Mouse (Mus musculus) left cerebral cortex, postnatal 36 days (tissue): ENCODE results near the gene Elavl3. TPM values are rescaled to one million over a fixed set of nuclear protein-coding genes. Genes with fewer than 3 reads are reported as not detected.
A peak's percentile ranks its signal among the peaks of the same experiment; 100 is the strongest.

Source experiments
- DNase-seq, 2 experiments: peaks; one replicate each; pipeline ENCODE4 v3.0.0; 2021 to 2022; ENCODE audit warnings: low spot score in 2 of 2, mixed read lengths in 1 of 2
- intact Hi-C: fragments of 180-260 bp; cut with DNase I; formaldehyde crosslinking; loops from one replicate; pipeline ENCODE4 v1.15.1; 2025
- total RNA-seq, 2 experiments: library from RNA; stranded (reverse); gene quantifications; 2 replicates each; pipeline ENCODE4 v1.2.3; 2021

Gene Elavl3
- total RNA-seq, 2 experiments from 2014 or later = 155 to 158 TPM

DNA sequence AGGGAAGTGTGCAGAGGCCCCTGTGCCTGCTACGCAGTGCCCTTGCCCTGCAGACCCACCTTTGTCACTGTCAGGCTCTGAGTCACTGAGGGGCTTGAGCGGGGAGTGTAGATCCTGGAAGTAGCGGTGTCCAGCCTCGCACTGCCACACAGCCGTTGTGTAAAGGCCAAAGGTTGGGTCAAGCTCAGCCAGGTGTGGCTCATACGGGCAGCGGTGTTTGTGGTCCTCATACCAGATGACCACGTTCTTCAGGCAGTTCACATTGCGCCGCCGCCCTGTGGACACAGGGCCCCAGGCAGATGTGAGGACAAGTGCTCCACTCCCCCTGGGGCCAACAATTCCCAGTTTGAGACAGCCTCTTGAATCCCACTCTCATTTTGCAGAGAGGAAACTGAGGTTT is 13.8 kb upstream of the Elavl3 start:
- intact Hi-C loops = loop anchor here (5.0 kb wide), 1 partner anchor 77 kb away; no protein-coding TSS in a partner anchor
- DNase-seq = no peak

GRCm38 (mm10) chr9:22064341-22064740 is 12.5 kb upstream of the Elavl3 start:
- no peak for DNase-seq
- intact Hi-C loops = no loop called here

- intact Hi-C loops = no loop called here
- DNase-seq = peak in 1 of 2 experiments; percentile 66
These were observed 9.5 kb upstream of the Elavl3 start for GRCm38 (mm10) chr9:22061339-22061738.

- intact Hi-C loops = no loop called here
- DNase-seq = no peak
These were observed 6.2 kb upstream of the Elavl3 start for GRCm38 (mm10) chr9:22058011-22058424.

- intact Hi-C loops = no loop called here
- DNase-seq = no peak
These were observed 5.3 kb upstream of the Elavl3 start for GRCm38 (mm10) chr9:22057031-22057517.

DNA sequence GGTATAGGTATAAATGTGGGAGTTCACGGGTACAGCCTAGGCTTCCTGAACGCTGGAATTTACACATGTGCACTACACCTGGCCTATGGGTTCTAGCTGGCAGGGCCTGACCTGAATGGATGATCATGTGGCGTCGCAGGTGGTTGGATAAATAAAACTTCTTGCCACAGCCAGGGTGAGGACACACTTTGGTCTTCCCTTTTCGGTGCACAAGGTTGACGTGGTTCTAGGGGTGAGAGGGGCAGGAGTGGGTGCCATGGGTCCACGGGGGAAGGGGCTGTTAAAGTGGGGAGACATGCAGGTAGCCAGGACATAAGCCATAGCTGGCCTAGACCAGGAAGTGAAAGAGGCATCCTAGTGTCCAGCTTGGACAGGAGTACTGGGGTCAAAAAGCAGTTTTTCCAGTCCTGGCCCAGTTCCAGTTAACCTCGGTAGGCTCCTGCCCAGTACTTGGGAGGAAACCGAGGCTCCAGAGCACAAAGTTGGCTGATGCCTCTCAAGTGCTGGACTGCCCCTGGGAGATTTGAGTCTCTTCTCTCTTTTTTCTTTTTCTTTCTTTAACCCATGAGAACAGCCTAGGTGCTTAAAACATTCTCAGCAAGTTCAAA is 4.6 kb upstream of the Elavl3 start:
- intact Hi-C loops = no loop called here
- no peak for DNase-seq

GRCm38 (mm10) chr9:22055713-22056112 is 3.9 kb upstream of the Elavl3 start:
- intact Hi-C loops = no loop called here
- DNase-seq = no peak

DNA sequence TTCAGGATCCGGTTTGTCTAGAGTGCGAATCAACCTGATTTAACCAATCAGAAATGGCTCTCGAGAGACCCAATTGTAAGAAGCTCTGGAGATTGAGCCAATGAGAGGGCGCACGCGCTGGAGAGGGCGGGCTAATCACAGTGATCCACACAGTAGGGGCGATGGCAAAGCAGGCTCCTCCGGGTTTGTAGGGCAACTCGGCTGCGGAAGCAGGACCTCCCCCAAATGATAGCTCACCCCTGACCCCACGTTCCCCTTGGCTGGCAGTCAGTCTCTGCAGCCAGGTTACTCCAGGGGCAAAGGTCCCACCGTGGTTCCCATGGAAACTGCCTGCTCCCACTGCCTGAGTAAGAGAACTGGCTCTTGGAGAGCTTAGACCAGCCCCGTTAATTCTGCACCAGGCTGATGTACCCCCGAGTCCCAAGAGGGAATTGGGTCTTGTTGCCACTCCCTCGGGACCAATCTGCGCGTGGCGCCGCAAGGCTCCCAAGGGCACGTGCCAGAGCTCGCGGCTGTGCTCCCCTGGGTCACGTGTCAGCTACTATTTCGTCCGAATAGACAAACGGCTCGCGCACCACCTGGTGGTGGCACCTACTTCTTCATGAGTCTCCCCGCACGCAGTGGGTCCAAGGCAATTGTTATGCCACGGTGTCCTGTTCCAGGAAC is 2.7 kb upstream of the Elavl3 start:
- intact Hi-C loops = loop anchor here (5.0 kb wide), 2 partner anchors 47 to 92 kb away; partner anchors contain the start of gene Epor
- DNase-seq = peak; percentile 74 to 77

- DNase-seq = no peak
- intact Hi-C loops = loop anchor here (5.0 kb wide), 2 partner anchors 46 to 91 kb away; partner anchors contain the start of gene Epor
These were observed 1.8 kb upstream of the Elavl3 start for GRCm38 (mm10) chr9:22053657-22054056.

DNA sequence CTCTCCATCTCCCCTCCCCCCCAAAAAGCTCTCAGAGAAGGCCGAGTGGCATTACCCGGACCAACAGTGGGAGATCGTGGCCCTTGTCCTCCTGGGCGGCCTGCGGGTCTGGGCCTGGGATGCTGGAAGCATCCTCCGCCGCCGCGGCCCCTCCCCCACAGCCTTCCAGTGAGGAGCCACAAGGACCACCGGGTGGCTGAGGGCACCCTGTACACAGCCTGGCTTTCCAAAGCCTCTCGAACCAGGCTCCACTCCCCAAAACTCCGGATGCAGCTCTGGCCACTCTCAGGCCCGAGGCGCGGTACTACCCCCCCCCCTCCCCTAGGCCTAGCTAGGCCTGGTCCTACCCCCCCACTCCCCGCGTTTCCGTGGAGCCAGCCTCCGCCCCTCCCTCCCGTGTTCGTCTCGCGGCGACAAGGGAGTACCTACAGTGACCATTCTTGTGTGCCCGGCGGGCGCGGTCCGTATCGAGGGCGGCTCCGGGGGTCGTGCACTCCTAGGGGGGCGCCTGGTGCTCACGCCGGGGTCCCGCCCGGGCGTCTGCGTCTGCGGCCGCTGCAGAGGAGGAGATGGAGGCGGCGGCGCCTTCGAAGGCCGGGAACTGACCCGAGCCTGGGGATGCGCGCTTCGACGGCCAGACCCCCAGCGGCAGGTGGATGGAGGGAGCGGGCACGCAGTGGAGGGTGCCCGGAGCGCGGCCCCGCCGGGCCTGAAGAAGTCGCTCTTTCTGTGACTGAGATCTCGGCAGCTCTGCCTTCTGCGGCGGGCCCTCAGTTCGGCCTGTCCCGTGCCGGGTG is 464 bp downstream of the Elavl3 start:
- DNase-seq = peak in 1 of 2 experiments; percentile 40
- intact Hi-C loops = loop anchor here (5.0 kb wide), 2 partner anchors 44 to 89 kb away; partner anchors contain the start of gene Epor

DNA sequence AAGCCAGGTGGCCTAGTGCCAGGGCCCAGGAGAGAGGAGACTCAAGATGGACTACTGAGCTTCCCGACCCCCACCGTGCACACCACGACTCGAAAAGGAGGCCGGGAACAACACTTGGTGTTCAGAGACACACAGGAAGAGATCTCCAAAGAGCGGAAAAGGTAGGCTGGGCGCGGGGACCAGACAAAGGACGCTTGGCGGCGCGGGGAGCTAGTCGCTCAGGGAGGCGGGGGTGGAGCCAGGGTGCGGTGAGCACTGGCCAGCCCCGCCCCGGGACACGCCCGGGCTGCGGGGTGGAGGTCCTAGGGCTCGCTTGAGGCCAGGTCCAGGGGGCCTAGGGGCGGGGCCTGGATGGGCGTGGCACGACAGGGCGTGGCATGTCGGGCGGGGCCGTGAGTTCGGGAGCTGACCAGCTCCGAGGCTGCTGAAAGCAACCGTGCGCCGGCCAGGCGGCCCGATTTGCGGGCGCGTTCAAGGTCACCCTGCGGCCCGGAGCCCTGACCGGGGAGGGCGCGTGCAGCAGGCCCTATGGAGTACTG is 1.4 kb downstream of the Elavl3 start:
- intact Hi-C loops = loop anchor here (5.0 kb wide), 2 partner anchors 43 to 88 kb away; partner anchors contain the start of gene Epor
- DNase-seq = peak; percentile 67 to 80

- no peak for DNase-seq
- intact Hi-C loops = loop anchor here (5.0 kb wide), 2 partner anchors 42 to 87 kb away; partner anchors contain the start of gene Epor
These were observed 2.0 kb downstream of the Elavl3 start for GRCm38 (mm10) chr9:22049721-22050270.

DNA sequence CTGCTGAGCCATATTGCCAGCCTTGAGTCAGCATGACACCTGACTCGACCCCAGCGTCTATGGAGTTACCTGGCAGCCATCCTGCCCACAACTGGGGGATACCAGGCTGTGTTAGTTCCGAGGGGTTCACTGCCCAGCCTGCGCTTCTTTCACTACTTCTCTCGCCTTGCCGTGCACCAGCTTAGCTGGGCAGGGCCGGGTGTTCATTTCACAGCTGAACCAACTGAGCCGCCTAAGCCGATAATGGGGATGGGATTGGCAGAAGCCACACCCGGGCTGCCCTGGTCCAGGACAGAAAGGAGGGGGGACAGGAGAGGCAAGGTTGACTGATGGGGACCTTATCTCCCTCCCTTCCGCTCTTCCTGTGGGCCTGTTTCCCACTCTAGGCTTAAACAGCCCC is 2.5 kb downstream of the Elavl3 start:
- intact Hi-C loops = no loop called here
- no peak for DNase-seq

DNA sequence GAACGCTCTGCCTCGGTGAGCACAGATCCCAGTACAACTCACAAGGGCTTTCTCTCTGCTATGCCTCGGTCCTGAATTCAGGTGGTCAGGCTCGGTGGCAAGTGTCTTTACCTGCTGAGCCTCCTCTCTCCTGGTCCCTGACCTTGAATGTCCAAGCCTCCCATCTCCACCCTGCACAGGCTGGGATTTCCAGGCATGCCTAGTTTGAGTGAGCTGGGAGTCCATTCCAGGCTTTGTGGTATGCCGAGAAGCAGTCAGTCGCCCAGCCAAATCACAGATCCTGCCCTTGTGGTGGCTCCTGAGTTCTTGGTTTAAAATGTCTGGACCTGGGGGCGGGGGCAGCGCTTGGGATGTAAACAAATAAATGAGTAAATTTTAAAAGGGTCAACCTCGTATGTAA is 4.5 kb downstream of the Elavl3 start:
- DNase-seq = no peak
- intact Hi-C loops = no loop called here

DNA sequence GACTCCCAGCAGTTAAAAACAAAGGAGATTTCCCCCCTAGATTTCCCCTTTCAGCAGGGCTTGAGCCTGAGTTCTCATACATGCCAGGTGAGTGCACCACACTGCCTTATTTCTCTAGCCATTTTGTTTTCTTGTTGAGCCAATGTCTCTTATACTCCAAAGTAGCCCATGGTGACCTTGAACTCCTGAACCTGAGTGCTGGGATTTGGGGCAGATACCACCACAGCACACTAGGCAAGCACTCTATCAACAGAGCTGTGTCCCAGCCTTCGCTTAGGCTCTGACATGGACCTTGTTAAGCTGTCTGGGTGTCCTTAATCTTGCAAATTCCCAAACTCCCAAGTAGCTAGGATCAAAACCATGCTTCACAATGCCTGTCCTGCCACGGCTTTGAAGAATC is 10.0 kb downstream of the Elavl3 start:
- DNase-seq = no peak
- intact Hi-C loops = no loop called here

- DNase-seq = no peak
- intact Hi-C loops = no loop called here
These were observed 14.0 kb downstream of the Elavl3 start for GRCm38 (mm10) chr9:22037826-22038225.

- intact Hi-C loops = no loop called here
- DNase-seq = no peak
These were observed 16.4 kb downstream of the Elavl3 start for GRCm38 (mm10) chr9:22035300-22036044.

DNA sequence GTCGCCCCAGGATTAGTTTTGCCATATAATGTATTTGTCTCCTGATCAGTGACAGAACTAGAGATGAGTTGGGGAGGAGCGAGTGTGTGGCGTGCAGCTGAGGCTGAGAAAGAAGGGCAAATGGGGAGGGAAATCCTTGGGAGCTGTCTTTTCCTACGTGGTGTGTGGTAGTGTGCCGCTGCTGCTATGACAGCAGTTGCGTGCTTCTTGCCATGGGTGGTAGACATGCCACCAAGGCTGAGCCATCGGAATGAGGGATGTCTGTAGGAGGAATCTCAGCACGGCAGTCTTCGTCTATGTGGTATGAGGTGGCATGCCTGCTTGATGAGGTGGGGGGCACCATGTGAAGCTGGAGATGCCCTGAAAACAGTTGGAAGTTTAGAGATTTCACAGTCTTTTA is 21.4 kb downstream of the Elavl3 start:
- intact Hi-C loops = no loop called here
- DNase-seq = no peak

DNA sequence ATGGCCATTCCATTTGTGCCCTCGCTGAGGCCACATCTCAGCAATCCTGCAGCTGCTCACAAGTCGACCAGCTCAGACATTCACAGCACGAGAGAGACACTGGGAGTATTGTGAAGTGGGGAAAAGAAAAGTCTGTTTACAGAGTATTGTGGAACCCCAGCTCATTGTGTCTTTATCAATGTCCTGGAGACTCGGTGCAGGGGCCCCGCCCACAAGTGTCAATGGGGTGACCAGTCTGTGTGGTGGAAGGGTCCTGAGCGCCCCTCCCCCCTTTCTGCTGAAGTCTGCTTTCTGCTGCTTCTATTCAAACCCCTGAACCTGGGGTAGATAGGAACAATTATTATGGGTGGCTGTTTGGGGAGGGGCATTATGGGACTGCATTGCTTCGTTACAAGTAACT is 23.4 kb downstream of the Elavl3 start:
- DNase-seq = no peak
- intact Hi-C loops = no loop called here
